Comparison of ENCODE assay signal across 29 mouse cellular contexts in the genomic region with DNA sequence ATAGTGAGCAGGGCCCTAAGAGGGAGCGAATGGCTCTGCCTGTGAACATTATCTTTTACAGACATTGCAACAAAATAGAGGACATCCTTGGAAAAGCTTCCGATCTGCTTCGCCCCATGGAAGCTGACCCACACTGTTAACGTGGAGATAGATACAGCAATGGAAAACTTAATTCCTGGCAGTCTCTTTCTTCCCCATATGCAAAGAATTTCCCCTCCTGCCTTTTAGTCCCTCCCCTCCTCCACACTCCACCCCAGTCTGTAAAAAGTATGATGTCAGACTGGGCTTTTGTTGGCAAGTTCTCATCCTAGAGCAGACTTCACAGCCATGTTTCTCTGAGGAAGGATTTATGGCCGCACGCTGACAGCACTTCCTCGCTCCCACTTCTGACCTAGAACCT.
DNase-seq lines count a peak whose midpoint lies in the region; ATAC-seq and TF ChIP-seq lines count a peak whose summit lies in the region.
"Had no signal": no experiment of that assay in that cellular context is flagged by ENCODE, and none has a peak within 500 bp of the region (broad histone marks: within the 10 kb centered on the region; RNA-seq: fewer than 3 reads in every experiment).

No protein-coding gene starts in this region.

- intact Hi-C loops in heart, adult 2 months (cut with DNase I) = no loop called here

- H3K4me2 ChIP-seq in heart, embryonic 14.5 days (ENCODE audit: low read length) = no peak overlapping the region
- no peak overlapping the region for H3K4me2 ChIP-seq in kidney, postnatal 0 days (ENCODE audit: low read length)
- H3K4me2 ChIP-seq in CH12.LX (ENCODE audit: insufficient read depth, low read depth, poor library complexity, severe bottlenecking) = no peak overlapping the region
- H3K4me2 ChIP-seq: embryonic facial prominence, embryonic 12.5 days; forebrain, embryonic 15.5 days; hindbrain, embryonic 14.5 days; liver, embryonic 11.5 days; neural tube, embryonic 13.5 days had no signal

- H3K4me1 ChIP-seq in heart, embryonic 14.5 days (ENCODE audit: control insufficient read depth in 2 of 2, insufficient read depth in 2 of 2, low read length in 2 of 2) = peaks cover 0 to 3% of the 10 kb centered on the region in 2 experiments; a peak in 3 of 4 replicates
- peaks cover 2% of the 10 kb centered on the region; the same call in 1 of the 2 replicates for H3K4me1 ChIP-seq in heart, adult 2 months (ENCODE audit: control insufficient read depth, insufficient read depth, low read length)
- no peaks in the 10 kb centered on the region for H3K4me1 ChIP-seq in kidney, postnatal 0 days (replicated peaks; ENCODE audit: insufficient read depth, low read length)
- peaks cover 2 to 14% of the 10 kb centered on the region in 2 experiments; a peak in 2 of 4 replicates for H3K4me1 ChIP-seq in CH12.LX (ENCODE audit: control insufficient read depth in 1 of 2, insufficient read depth in 2 of 2)
- H3K4me1 ChIP-seq: midbrain, embryonic 10.5 days had no signal

- no peaks in the 10 kb centered on the region for H3K9me3 ChIP-seq in heart, embryonic 14.5 days (ENCODE audit: control insufficient read depth, low read length)
- no peaks in the 10 kb centered on the region for H3K9me3 ChIP-seq in kidney, postnatal 0 days (replicated peaks; ENCODE audit: low read length)
- H3K9me3 ChIP-seq in CH12.LX (replicated peaks; ENCODE audit: low read length) = no peaks in the 10 kb centered on the region
- H3K9me3 ChIP-seq: embryonic facial prominence, embryonic 12.5 days; forebrain, embryonic 10.5 days; forebrain, embryonic 15.5 days; midbrain, embryonic 10.5 days; neural tube, embryonic 13.5 days had no signal

- dilution Hi-C loops in CH12.LX (cut with MboI; ENCODE audit: extremely low pct_ligation_motif_present, extremely low pct_unique_long_range_greater_than_20kb, low sequenced_read_pairs) = no loop called here

- TF ChIP-seq EP300 in heart, adult 2 months (IDR thresholded peaks at IDR 0.05; ENCODE audit: insufficient read depth, low read depth, low read length) = no peak
- no peak for TF ChIP-seq EP300 in CH12.LX (IDR thresholded peaks at IDR 0.05; ENCODE audit: low read length)

- no peak overlapping the region for H3K4me3 ChIP-seq in heart, embryonic 14.5 days (ENCODE audit: control insufficient read depth in 1 of 2, insufficient read depth in 1 of 2, low read depth in 1 of 2, low read length in 2 of 2)
- H3K4me3 ChIP-seq in heart, adult 2 months = no peak overlapping the region
- no peak overlapping the region for H3K4me3 ChIP-seq in kidney, postnatal 0 days (replicated peaks; ENCODE audit: low read depth, low read length)
- no peak overlapping the region for H3K4me3 ChIP-seq in CH12.LX (replicated peaks in 1 of 3; ENCODE audit: low read depth in 2 of 3, low read length in 2 of 3, poor library complexity in 1 of 3)
- H3K4me3 ChIP-seq: embryonic facial prominence, embryonic 12.5 days; forebrain, embryonic 10.5 days; forebrain, embryonic 15.5 days; gastrocnemius, adult 2 months; midbrain, embryonic 10.5 days; neural tube, embryonic 13.5 days had no signal

- no peaks in the 10 kb centered on the region for H3K79me2 ChIP-seq in heart, adult 2 months (replicated peaks; ENCODE audit: control insufficient read depth, insufficient read depth, low read length)
- no peaks in the 10 kb centered on the region for H3K79me2 ChIP-seq in CH12.LX (replicated peaks; ENCODE audit: control insufficient read depth, extremely low read depth, insufficient read depth, poor library complexity, severe bottlenecking)

- no peak for TF ChIP-seq CTCF in heart, adult 2 months (IDR thresholded peaks at IDR 0.05)
- TF ChIP-seq CTCF in kidney, postnatal 0 days (IDR thresholded peaks at IDR 0.05; ENCODE audit: low read depth) = no peak
- TF ChIP-seq CTCF in CH12.LX (conservative IDR thresholded peaks at IDR 0.05 in 1 of 2, IDR thresholded peaks at IDR 0.05 in 1 of 2; ENCODE audit: low read depth in 2 of 2, low read length in 2 of 2) = no peak
- TF ChIP-seq CTCF in brain, embryonic 14.5 days (IDR thresholded peaks at IDR 0.05; ENCODE audit: borderline replicate concordance, extremely low read depth, insufficient read depth, insufficient read length) = no peak

- no peaks in the 10 kb centered on the region for H3K27me3 ChIP-seq in heart, embryonic 14.5 days (ENCODE audit: control insufficient read depth, insufficient read depth, low read length)
- no peaks in the 10 kb centered on the region for H3K27me3 ChIP-seq in heart, adult 2 months (ENCODE audit: control insufficient read depth, insufficient read depth, low read length)
- H3K27me3 ChIP-seq in kidney, postnatal 0 days (ENCODE audit: insufficient read depth, low read length) = no peaks in the 10 kb centered on the region
- no peaks in the 10 kb centered on the region for H3K27me3 ChIP-seq in CH12.LX (replicated peaks)
- H3K27me3 ChIP-seq: embryonic facial prominence, embryonic 12.5 days; forebrain, embryonic 15.5 days; neural tube, embryonic 13.5 days had no signal

- H3K9ac ChIP-seq in heart, embryonic 14.5 days (ENCODE audit: low read length) = no peak overlapping the region
- H3K9ac ChIP-seq in heart, adult 2 months (ENCODE audit: low read depth, low read length) = no peak overlapping the region
- no peak overlapping the region for H3K9ac ChIP-seq in kidney, postnatal 0 days (ENCODE audit: low read depth, low read length)
- no peak overlapping the region for H3K9ac ChIP-seq in CH12.LX (ENCODE audit: insufficient read depth, low read depth)
- H3K9ac ChIP-seq: embryonic facial prominence, embryonic 12.5 days; forebrain, embryonic 15.5 days; hindbrain, embryonic 14.5 days; neural tube, embryonic 13.5 days had no signal

- no peak for TF ChIP-seq RAD21 in CH12.LX (IDR thresholded peaks at IDR 0.05; ENCODE audit: low read depth, low read length)

- no peaks in the 10 kb centered on the region for H3K36me3 ChIP-seq in heart, embryonic 14.5 days (ENCODE audit: control insufficient read depth, insufficient read depth, low read length)
- peaks cover 2% of the 10 kb centered on the region; the same call in 1 of the 2 replicates for H3K36me3 ChIP-seq in heart, adult 2 months (ENCODE audit: control insufficient read depth, insufficient read depth, low read length)
- no peaks in the 10 kb centered on the region for H3K36me3 ChIP-seq in kidney, postnatal 0 days (ENCODE audit: insufficient read depth, low read length)
- H3K36me3 ChIP-seq in CH12.LX (replicated peaks in 1 of 2; ENCODE audit: control insufficient read depth in 1 of 2, insufficient read depth in 1 of 2, low read length in 1 of 2) = peaks cover 0 to 7% of the 10 kb centered on the region in 2 experiments
- H3K36me3 ChIP-seq: embryonic facial prominence, embryonic 12.5 days; forebrain, embryonic 10.5 days; forebrain, embryonic 15.5 days; midbrain, embryonic 10.5 days; neural tube, embryonic 13.5 days had no signal

- WGBS in heart, embryonic 14.5 days = 68% methylated on average over 7 of the region's 7 CpGs
- WGBS in heart, adult 2 months = 69% methylated on average over 7 of the region's 7 CpGs
- WGBS in kidney, postnatal 0 days = 58% methylated on average over 7 of the region's 7 CpGs

- no peak for DNase-seq in heart, adult 2 months
- DNase-seq in kidney, postnatal 0 days (ENCODE audit: low spot score) = peak; percentile 60
- DNase-seq in kidney, adult 8-10 months = no peak
- peak; percentile 13 for DNase-seq in CH12.LX (ENCODE audit: extremely low read depth)
- peak; percentile 24 for DNase-seq in brain, embryonic 14.5 days (ENCODE audit: low read depth)
- DNase-seq in cerebellum, postnatal 36 days = no peak
- DNase-seq: adrenal gland, adult 2 months; adrenal gland, postnatal 36 days; cerebellum, adult 8-10 months; embryo, embryonic 11 days; gastrocnemius, adult 2 months; gastrocnemius, postnatal 36 days; kidney, adult 18-20 months; kidney, postnatal 10 days; layer of hippocampus, adult 9-11 months; lung, postnatal 10 days; right cerebral cortex, postnatal 4 days; thymus, adult 2 months; thymus, postnatal 36 days had no signal

- in situ Hi-C loops in CH12.LX (cut with MboI; ENCODE audit: low pct_ligation_motif_present, low pct_unique_long_range_greater_than_20kb, low sequenced_read_pairs) = no loop called here

- H3K27ac ChIP-seq in heart, embryonic 14.5 days (replicated peaks in 1 of 2; ENCODE audit: control insufficient read depth in 1 of 2, insufficient read depth in 1 of 2, low read depth in 2 of 2, low read length in 2 of 2) = peak overlapping the region in 1 of 2 experiments; percentile 10; a peak in 1 of 4 replicates
- no peak overlapping the region for H3K27ac ChIP-seq in heart, adult 2 months
- no peak overlapping the region for H3K27ac ChIP-seq in kidney, postnatal 0 days
- H3K27ac ChIP-seq in CH12.LX (ENCODE audit: insufficient read depth, low read depth) = no peak overlapping the region
- H3K27ac ChIP-seq: embryonic facial prominence, embryonic 12.5 days; forebrain, embryonic 10.5 days; forebrain, embryonic 15.5 days; gastrocnemius, adult 2 months; hindbrain, embryonic 14.5 days; midbrain, embryonic 10.5 days; neural tube, embryonic 13.5 days had no signal

- no peak for TF ChIP-seq POLR2A in heart, adult 2 months (IDR thresholded peaks at IDR 0.05; ENCODE audit: insufficient read depth, low read depth, low read length)
- no peak for TF ChIP-seq POLR2A in CH12.LX (IDR thresholded peaks at IDR 0.05; ENCODE audit: low read depth, low read length)
- TF ChIP-seq POLR2A in brain, embryonic 14.5 days (IDR thresholded peaks at IDR 0.05; ENCODE audit: borderline replicate concordance, extremely low read depth, insufficient read depth, insufficient read length, poor library complexity, severe bottlenecking) = no peak

- ATAC-seq in heart, embryonic 14.5 days (ENCODE audit: insufficient number of reproducible peaks, insufficient read depth, low FRiP score, low read depth) = peak; percentile 39; the same call in 1 of the 2 replicates
- no peak for ATAC-seq in kidney, postnatal 0 days (replicated peaks; ENCODE audit: low FRiP score, low read depth)
- ATAC-seq: activated CD4-positive, CD25-positive, alpha-beta regulatory T cell, adult 4 months; CD4-positive, CD25-positive, alpha-beta regulatory T cell, adult 4 months; forebrain, embryonic 15.5 days had no signal

TF ChIP-seq in CH12.LX, 34 proteins besides CTCF, POLR2A, EP300 and RAD21 (continues in another document):
- no peak for TF ChIP-seq HCFC1 (IDR thresholded peaks at IDR 0.05; ENCODE audit: low read depth, low read length)
- no peak for TF ChIP-seq RCOR1 (conservative IDR thresholded peaks at IDR 0.05; ENCODE audit: low read depth, low read length)
- TF ChIP-seq ELF1 (IDR thresholded peaks at IDR 0.05; ENCODE audit: low read depth, low read length) = no peak
- no peak for TF ChIP-seq CHD1 (IDR thresholded peaks at IDR 0.05; ENCODE audit: low read depth, low read length)
- no peak for TF ChIP-seq NRF1 (IDR thresholded peaks at IDR 0.05; ENCODE audit: low read depth, low read length)
- no peak for TF ChIP-seq ZKSCAN1 (IDR thresholded peaks at IDR 0.05; ENCODE audit: borderline replicate concordance, low read depth, low read length)
- no peak for TF ChIP-seq MAZ (IDR thresholded peaks at IDR 0.05; ENCODE audit: low read depth, low read length)
- no peak for TF ChIP-seq USF2 (conservative IDR thresholded peaks at IDR 0.05; ENCODE audit: low read depth, low read length)
- TF ChIP-seq ZC3H11A (IDR thresholded peaks at IDR 0.05; ENCODE audit: low read depth, low read length) = no peak
- TF ChIP-seq ZNF384 (IDR thresholded peaks at IDR 0.05; ENCODE audit: low read depth, low read length) = no peak

Comparison
In these comparisons a context has a peak if more than half of its experiments do, and no peak if none do; other contexts are left out.
1. DNase-seq: peak in kidney, postnatal 0 days (single experiment), CH12.LX (single experiment) and brain, embryonic 14.5 days (single experiment); none in heart, adult 2 months (0 of 2), kidney, adult 8-10 months (0 of 2) and cerebellum, postnatal 36 days (0 of 2).